Mouse (Mus musculus) cortical plate, adult 2 months (tissue): Measurements from ENCODE around the gene Olfr68. TPM values are rescaled to one million over a fixed set of nuclear protein-coding genes. Genes with fewer than 3 reads are reported as not detected.
A peak's percentile ranks its signal among the peaks of the same experiment; 100 is the strongest.
"Not testable (repeated sequence)": the region's sequence is repeated elsewhere in the genome, so short reads cannot be mapped to it uniquely, and the experiment has no call there.

Experiments
- H3K27ac ChIP-seq: fragments of 200-500 bp; 2 replicates; pipeline ENCODE4 v1.5.1; 2012; ENCODE audit warnings: low read length, control low read depth, inconsistent platforms; ENCODE audit not compliant: insufficient read depth
- H3K4me1 ChIP-seq: fragments of 200-500 bp; 2 replicates; pipeline ENCODE4 v1.6.1; 2011; ENCODE audit warnings: low read length; ENCODE audit not compliant: control insufficient read depth, insufficient read depth
- H3K4me3 ChIP-seq: fragments of 200-500 bp; 2 replicates; pipeline ENCODE4 v1.5.1; 2011; ENCODE audit warnings: mild to moderate bottlenecking, low read length, control low read depth; ENCODE audit not compliant: insufficient read depth
- CTCF ChIP-seq: fragments of 200-500 bp; IDR thresholded peaks from 2 replicates; pipeline ENCODE4 v1.5.1; 2011; ENCODE audit warnings: mild to moderate bottlenecking, control low read depth, low read length; ENCODE audit not compliant: insufficient read depth; ENCODE audit errors: extremely low read depth
- POLR2A ChIP-seq: fragments of 200-500 bp; IDR thresholded peaks from 2 replicates; pipeline ENCODE4 v1.6.1; 2011; ENCODE audit warnings: mild to moderate bottlenecking, low read length, control low read depth; ENCODE audit not compliant: insufficient read depth; ENCODE audit errors: extremely low read depth
- polyA plus RNA-seq: library from polyadenylated mRNA; depleted of rRNA; stranded (reverse); fragments of >200 nt; gene quantifications from 2 replicates; pipeline ENCODE4 v1.2.3, GENCODE M21; 2012

Olfr68 gene
- polyA plus RNA-seq, 1 experiment, result not detected

GRCm38 (mm10) chr7:103811223-103811845, 31.8 kb upstream of the Olfr68 start:
- Histone ChIP-seq H3K4me1 (no peaks in the 10 kb centered on the region), H3K4me3 (no peak overlapping the region), H3K27ac (no peak overlapping the region)
- TF ChIP-seq CTCF (no peak), POLR2A (no peak)

- Histone ChIP-seq H3K4me3 (no peak overlapping the region), H3K4me1 (no peaks in the 10 kb centered on the region), H3K27ac (no peak overlapping the region)
- TF ChIP-seq CTCF, result no peak
- no peak for TF ChIP-seq POLR2A
Observed at GRCm38 (mm10) chr7:103810746-103811145, 31.2 kb upstream of the Olfr68 start.

GRCm38 (mm10) chr7:103810296-103810695, 30.8 kb upstream of the Olfr68 start:
- H3K27ac ChIP-seq, result no peak overlapping the region
- TF ChIP-seq POLR2A (no peak), CTCF (no peak)
- no peaks in the 10 kb centered on the region for H3K4me1 ChIP-seq
- no peak overlapping the region for H3K4me3 ChIP-seq

GRCm38 (mm10) chr7:103809801-103810155, 30.3 kb upstream of the Olfr68 start:
- TF ChIP-seq CTCF (no peak), POLR2A (no peak)
- Histone ChIP-seq H3K4me1 (no peaks in the 10 kb centered on the region), H3K4me3 (no peak overlapping the region), H3K27ac (no peak overlapping the region)

- H3K27ac ChIP-seq, result no peak overlapping the region
- no peak overlapping the region for H3K4me3 ChIP-seq
- H3K4me1 ChIP-seq, result no peaks in the 10 kb centered on the region
- TF ChIP-seq POLR2A (no peak), CTCF (no peak)
Observed at GRCm38 (mm10) chr7:103808971-103809800, 29.7 kb upstream of the Olfr68 start.

- H3K4me3 ChIP-seq, H3K27ac ChIP-seq, H3K4me1 ChIP-seq: not testable (repeated sequence)
Observed at GRCm38 (mm10) chr7:103808120-103808519, 28.6 kb upstream of the Olfr68 start.

- no peak overlapping the region for H3K27ac ChIP-seq
- peak; percentile 35; the same call in 1 of the 2 replicates for TF ChIP-seq CTCF
- no peak for TF ChIP-seq POLR2A
- H3K4me1 ChIP-seq, result no peaks in the 10 kb centered on the region
- H3K4me3 ChIP-seq, result no peak overlapping the region
Observed at GRCm38 (mm10) chr7:103806856-103807255, 27.4 kb upstream of the Olfr68 start.

GRCm38 (mm10) chr7:103792669-103793388, 13.3 kb upstream of the Olfr68 start:
- no peak for TF ChIP-seq POLR2A
- H3K4me1 ChIP-seq, result no peaks in the 10 kb centered on the region
- H3K4me3 ChIP-seq, result no peak overlapping the region

GRCm38 (mm10) chr7:103791721-103792120, 12.2 kb upstream of the Olfr68 start, which contains the start of gene Olfr67:
TSS of gene Olfr67 (minus strand) at chr7:103791821.
- Histone ChIP-seq H3K4me1 (no peaks in the 10 kb centered on the region), H3K4me3 (no peak within 1 kb of the TSS), H3K27ac (no peak within 1 kb of the TSS)
- no peak for TF ChIP-seq CTCF
- no peak for TF ChIP-seq POLR2A

More at GRCm38 (mm10) chr7:103792669-103793388, 13.3 kb upstream of the Olfr68 start:
- no peak overlapping the region for H3K27ac ChIP-seq

- not testable (repeated sequence) for H3K27ac ChIP-seq, H3K4me1 ChIP-seq, H3K4me3 ChIP-seq
Observed at GRCm38 (mm10) chr7:103777652-103778051, 1.8 kb downstream of the Olfr68 start.
